Mouse (Mus musculus) erythroblast, embryonic 14.5 days (primary cell): ENCODE measurements around the gene Myo1c.

ENCODE experiments used
- GATA1 ChIP-seq: IDR thresholded peaks from 2 replicates; pipeline ENCODE4 v1.6.1; 2012; ENCODE audit warnings: low read length, inconsistent platforms, mixed read lengths
- TAL1 ChIP-seq: IDR thresholded peaks from 3 replicates; pipeline ENCODE4 v1.6.1; 2012; ENCODE audit warnings: low read length, inconsistent platforms, mixed read lengths

DNA sequence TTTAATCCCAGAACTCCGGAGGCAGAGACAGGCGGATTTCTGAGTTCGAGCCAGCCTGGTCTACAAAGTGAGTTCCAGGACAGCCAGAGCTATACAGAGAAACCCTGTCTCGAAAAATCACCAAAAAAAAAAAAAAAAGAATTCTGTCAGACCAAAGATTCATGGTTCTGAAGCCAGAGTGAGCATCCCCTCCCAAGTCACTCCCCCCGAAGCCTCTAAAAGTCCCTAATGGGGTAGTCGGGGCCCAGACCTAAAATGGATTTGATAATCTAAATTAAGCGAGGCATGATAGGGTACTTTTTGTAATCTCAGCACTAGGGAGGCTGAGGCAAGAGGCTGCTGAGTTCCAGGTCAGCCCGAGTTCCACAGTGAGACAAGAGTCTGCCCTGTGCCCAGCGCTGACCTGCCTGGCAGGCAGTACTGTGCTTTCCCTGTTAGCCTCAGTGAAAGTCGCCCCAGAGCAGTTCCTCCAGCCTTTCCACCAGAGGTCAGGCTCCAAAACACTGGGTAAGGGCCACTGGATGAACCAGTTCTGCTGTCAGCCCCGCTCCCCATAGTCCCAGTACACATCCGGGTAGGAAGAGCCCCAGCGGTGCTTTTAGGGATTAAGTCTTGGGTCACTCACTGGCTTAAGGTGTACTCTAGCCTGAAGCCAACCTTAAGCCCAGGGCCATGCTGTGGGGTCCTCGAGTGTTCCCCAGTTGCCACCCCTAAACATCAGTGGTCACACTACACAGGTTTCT is 2.8 kb downstream of the Myo1c start:
- TF ChIP-seq GATA1 (no peak), TAL1 (no peak)
